Mouse (Mus musculus): Measurements from ENCODE around the gene Fgf6. TPM values are rescaled to one million over a fixed set of nuclear protein-coding genes. Genes with fewer than 3 reads are reported as not detected.

Fgf6 gene
- total RNA-seq, 2 experiments from 2014 or later: 0.22 to 0.81 TPM

Other genes starting within 250 kb of the Fgf6 start
- gene Ndufa9, start 166.4 kb upstream of the Fgf6 start, total RNA-seq (2021): 100 to 1,000 TPM; 749 to 793 TPM
- gene Akap3, start 162.5 kb upstream of the Fgf6 start, total RNA-seq (2021): not detected
- not detected for gene Dyrk4, start 93.7 kb upstream of the Fgf6 start, total RNA-seq (2021)
- 1 to 10 TPM; 1.3 to 1.7 TPM for gene Rad51ap1, start 76.0 kb upstream of the Fgf6 start, total RNA-seq (2021)
- gene D6Wsu163e, start 75.6 kb upstream of the Fgf6 start, total RNA-seq (2021): 10 to 100 TPM; 11.2 to 13.5 TPM
- gene Fgf23, start 57.3 kb downstream of the Fgf6 start, total RNA-seq (2021): under 1 TPM in 1 of 2 experiments, not detected in 1; 0.14 TPM
- 10 to 100 TPM; 45.8 to 48.8 TPM for gene Tigar, start 94.0 kb downstream of the Fgf6 start, total RNA-seq (2021)
- 100 to 1,000 TPM; 107 to 138 TPM for gene Ccnd2, start 136.6 kb downstream of the Fgf6 start, total RNA-seq (2021)